Mouse (Mus musculus) limb, embryonic 13.5 days (tissue): ENCODE data around the gene Gadd45gip1. TPM values are rescaled to one million over a fixed set of nuclear protein-coding genes. Genes with fewer than 3 reads are reported as not detected.

Source experiments
- ATAC-seq: fragments of 200-750 bp; cut with Nextera tagmentation; 2 replicates; pipeline ENCODE4 v1.8.0; 2017; ENCODE audit warnings: low read depth, moderate number of reproducible peaks, moderate TSS enrichment; ENCODE audit not compliant: low FRiP score
- H3K27ac ChIP-seq: fragments of 300-500 bp; sonication (generic); 2 replicates; pipeline ENCODE4 v1.5.1; 2015; ENCODE audit warnings: inconsistent platforms, mild to moderate bottlenecking, moderate library complexity
- H3K27me3 ChIP-seq: fragments of 300-500 bp; sonication (generic); 2 replicates; pipeline ENCODE4 v1.6.1; 2015; ENCODE audit warnings: mild to moderate bottlenecking, inconsistent platforms
- H3K36me3 ChIP-seq: fragments of 300-500 bp; sonication (generic); 2 replicates; pipeline ENCODE4 v1.6.1; 2015; ENCODE audit warnings: inconsistent platforms, mild to moderate bottlenecking, moderate library complexity
- H3K4me1 ChIP-seq: fragments of 300-500 bp; sonication (generic); 2 replicates; pipeline ENCODE4 v1.6.1; 2015; ENCODE audit warnings: inconsistent platforms
- H3K4me2 ChIP-seq: fragments of 300-500 bp; sonication (generic); replicated peaks from 2 replicates; pipeline ENCODE4 v1.6.1; 2015; ENCODE audit warnings: inconsistent platforms, mild to moderate bottlenecking, moderate library complexity
- H3K4me3 ChIP-seq: fragments of 300-500 bp; sonication (generic); 2 replicates; pipeline ENCODE4 v1.5.1; 2015; ENCODE audit warnings: moderate library complexity, mild to moderate bottlenecking, inconsistent platforms
- H3K9ac ChIP-seq: fragments of 300-500 bp; sonication (generic); 2 replicates; pipeline ENCODE4 v1.6.1; 2015; ENCODE audit warnings: mild to moderate bottlenecking, inconsistent platforms
- H3K9me3 ChIP-seq: fragments of 300-500 bp; sonication (generic); 2 replicates; pipeline ENCODE4 v1.6.1; 2016; ENCODE audit warnings: inconsistent platforms
- WGBS: fragments of 180-500 bp; shearing (Covaris S2); methylation state at CpG from one replicate; pipeline ENCODE4 v1.1.7; 2015; 5-methylcytosine and 5-hydroxymethylcytosine counted together
- polyA plus RNA-seq: library from polyadenylated mRNA; unstranded; fragments of >200 nt; fragmentation: Nextera tagmentation; extraction: Ambion mirVana; gene quantifications from 2 replicates; pipeline ENCODE4 v1.2.1, GENCODE M21; 2015

The Gadd45gip1 gene
- 48.1 and 48.4 TPM in 2 replicates for polyA plus RNA-seq

DNA sequence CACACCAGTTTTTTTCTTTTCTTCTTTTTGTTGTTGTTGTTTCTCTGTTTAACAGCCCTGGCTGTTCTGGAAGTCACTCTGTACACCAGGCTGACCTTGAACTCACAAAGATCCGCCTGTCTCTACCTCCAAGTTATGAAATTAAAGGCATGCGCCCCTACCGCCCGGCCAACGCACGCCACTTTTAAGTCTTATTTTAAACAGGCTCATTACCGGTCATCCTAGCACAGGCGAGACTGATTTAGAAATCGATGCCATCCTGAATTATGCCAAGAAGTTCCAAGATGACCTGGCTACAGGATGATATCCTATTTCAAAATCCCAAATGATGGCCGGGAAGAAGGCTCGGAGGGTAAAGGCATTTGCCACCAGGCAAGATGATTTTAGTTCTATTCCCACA lies at the start of gene Gadd45gip1:
Gadd45gip1 (plus strand) TSS at position 33 of the 400 bp plus-strand sequence.
- 76% methylated on average over 11 of the region's 11 CpGs for WGBS
- Histone ChIP-seq H3K9me3 (no peaks in the 10 kb centered on the region), H3K9ac (peak within 1 kb of the TSS; percentile 98), H3K27ac (peak within 1 kb of the TSS; percentile 96), H3K4me2 (peak within 1 kb of the TSS; percentile 63), H3K36me3 (peaks cover 33% of the 10 kb centered on the region), H3K4me3 (peak within 1 kb of the TSS; percentile 93), H3K27me3 (no peaks in the 10 kb centered on the region), H3K4me1 (peaks cover 33% of the 10 kb centered on the region)
- no peak for ATAC-seq

DNA sequence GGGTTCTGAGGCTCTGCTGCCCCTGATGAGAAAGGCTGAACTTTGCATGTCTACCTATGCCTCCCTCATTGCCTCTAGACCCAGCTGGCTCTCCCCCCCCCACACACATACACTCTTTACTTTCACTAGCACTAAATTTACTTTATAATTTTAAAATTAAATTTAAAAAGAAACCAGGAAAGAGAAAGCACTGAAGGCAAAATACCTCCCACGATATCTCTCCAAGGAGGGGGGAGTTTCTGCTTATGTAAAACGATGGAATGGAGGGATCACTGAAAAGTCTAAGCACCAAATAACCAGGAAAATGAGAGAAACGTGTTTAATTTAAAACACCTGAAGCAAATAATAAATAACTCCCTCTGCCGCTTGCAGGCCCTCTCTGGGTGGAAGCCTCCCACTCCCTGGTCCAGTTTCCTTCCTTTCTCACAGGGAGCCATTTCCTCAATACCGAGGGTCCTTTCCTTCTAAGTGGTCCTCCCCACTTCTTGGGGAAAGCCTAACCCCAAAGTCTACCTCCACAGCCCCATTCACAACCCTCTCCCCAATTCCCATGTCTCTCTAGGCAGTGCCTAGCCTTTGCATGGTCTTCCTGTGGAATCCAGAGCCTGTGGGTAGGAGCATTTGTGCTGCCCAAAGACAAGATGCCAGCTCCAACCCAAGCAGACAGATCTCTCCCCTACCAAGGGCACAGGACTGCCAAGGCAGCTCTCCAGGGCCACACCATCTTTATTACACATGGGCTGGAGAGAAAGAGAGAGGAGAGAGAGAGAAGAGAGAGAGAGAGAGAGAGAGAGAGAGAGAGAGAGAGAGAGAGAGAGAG lies 49.4 kb upstream of the Gadd45gip1 start:
- H3K36me3 ChIP-seq = no peaks in the 10 kb centered on the region
- 18% methylated on average over 5 of the region's 5 CpGs for WGBS
- H3K27me3 ChIP-seq = peaks cover 96% of the 10 kb centered on the region
- peaks cover 99% of the 10 kb centered on the region for H3K4me1 ChIP-seq
- no peaks in the 10 kb centered on the region for H3K9me3 ChIP-seq
- peak overlapping the region; percentile 53 for H3K9ac ChIP-seq
- H3K27ac ChIP-seq = peak overlapping the region; percentile 70; the same call in 1 of the 2 replicates
- H3K4me2 ChIP-seq = peak overlapping the region; percentile 38
- ATAC-seq = no peak
- no peak overlapping the region for H3K4me3 ChIP-seq

DNA sequence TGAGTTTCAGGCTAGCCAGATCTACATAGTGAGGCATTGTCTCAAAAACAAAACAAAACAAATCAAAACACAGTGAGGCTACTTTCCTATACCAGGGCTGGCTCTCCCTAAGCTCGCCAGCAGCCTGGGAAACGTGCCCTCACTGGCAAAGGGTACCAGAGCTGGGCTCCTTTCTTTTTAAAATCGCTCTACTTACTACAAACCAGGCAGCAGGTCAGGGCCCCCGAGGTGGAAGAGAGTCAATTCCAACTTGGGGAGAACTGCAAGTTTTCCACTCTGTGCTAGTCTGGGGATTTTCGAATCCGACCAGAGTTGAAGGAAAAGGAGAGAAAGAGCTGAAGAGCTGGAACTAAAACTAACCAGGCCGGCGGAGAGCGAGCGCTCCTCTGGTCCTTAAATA lies 48.6 kb upstream of the Gadd45gip1 start:
- no peak overlapping the region for H3K4me3 ChIP-seq
- WGBS = 36% methylated on average over 10 of the region's 10 CpGs
- peaks cover under 1% of the 10 kb centered on the region; the same call in 1 of the 2 replicates for H3K36me3 ChIP-seq
- no peaks in the 10 kb centered on the region for H3K9me3 ChIP-seq
- ATAC-seq = no peak
- peaks cover 96% of the 10 kb centered on the region for H3K27me3 ChIP-seq
- H3K4me1 ChIP-seq = peaks cover 100% of the 10 kb centered on the region
- H3K9ac ChIP-seq = no peak overlapping the region
- peak overlapping the region; percentile 29; the same call in 1 of the 2 replicates for H3K27ac ChIP-seq
- peak overlapping the region; percentile 60; the same call in 1 of the 2 replicates for H3K4me2 ChIP-seq

DNA sequence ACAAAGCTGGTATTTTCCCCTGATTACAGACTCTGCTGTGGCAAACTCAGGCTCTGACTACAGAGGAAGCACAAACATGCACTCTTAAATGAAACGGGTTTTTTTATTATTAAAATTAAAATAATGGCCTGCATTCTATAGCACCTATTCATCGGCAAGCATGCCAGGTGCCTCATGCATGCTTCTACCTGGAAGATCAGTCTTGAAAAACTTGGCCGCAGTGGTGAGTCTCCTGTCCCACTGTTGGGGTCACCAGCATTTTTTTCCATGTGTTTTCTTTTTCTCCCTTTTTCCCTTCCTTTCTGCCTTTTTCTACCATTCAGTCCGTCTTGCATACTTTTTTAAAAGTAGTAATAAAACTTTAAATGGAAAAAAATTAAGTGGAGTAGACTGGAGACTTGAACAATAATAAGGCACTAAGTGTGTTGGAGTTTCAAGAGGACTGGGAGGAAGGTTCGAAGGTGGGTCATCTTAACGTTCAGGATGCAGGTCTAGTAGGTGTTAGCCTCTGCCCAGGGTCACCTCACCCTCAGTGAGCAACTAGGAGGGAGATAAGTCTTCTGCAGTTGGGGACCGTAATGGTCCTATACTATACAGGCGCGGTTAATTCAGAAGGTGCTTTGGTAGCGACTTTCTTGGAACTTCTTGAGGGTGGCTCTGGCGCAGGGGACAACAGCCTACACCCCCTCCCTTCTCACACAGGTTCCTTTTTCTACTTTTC lies 48.0 kb upstream of the Gadd45gip1 start:
- Histone ChIP-seq H3K36me3 (peaks cover 4% of the 10 kb centered on the region; the same call in 1 of the 2 replicates), H3K27me3 (peaks cover 96% of the 10 kb centered on the region), H3K27ac (no peak overlapping the region), H3K4me1 (peaks cover 100% of the 10 kb centered on the region), H3K9ac (peak overlapping the region; percentile 63; the same call in 1 of the 2 replicates), H3K9me3 (no peaks in the 10 kb centered on the region), H3K4me3 (0 out of 2 replicates have a peak overlapping the region, but pooled peaks have one; percentile 2), H3K4me2 (peak overlapping the region; percentile 60)
- ATAC-seq = no peak
- WGBS = 23% methylated on average over 11 of the region's 11 CpGs

DNA sequence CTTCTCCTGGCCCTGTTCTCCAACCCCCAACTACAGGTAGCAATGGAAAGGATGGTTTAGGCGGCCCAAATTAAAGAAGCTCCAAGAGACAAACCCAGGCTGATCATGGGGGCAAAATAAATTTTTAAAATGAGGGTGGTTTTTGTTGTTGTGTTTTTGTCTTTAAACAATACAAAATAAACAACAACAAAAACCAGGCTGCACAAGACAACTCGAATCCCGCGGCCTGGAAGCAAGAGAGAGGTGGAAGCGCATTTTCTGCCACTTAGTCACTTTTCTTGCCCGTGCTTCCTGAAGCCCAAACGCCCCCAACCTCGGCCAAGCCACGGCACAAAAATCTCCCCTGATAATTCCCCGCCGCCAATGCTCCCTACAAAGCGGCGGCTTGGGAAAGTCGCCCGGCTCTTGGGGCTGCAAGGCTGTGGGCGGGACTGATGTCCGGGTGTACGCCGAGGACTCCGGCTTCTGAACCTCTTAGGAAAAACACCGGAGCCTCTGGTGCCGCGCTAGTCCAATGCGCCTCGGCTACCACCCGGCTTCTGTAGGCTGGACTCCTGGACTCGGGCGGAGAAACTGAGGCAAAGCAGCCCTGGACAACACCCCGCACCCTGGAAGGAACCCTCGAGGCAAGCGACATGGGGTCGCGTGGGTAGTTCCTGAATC lies 47.3 kb upstream of the Gadd45gip1 start:
- H3K9me3 ChIP-seq = no peaks in the 10 kb centered on the region
- H3K27ac ChIP-seq = no peak overlapping the region; the same call in 1 of the 2 replicates
- peaks cover 96% of the 10 kb centered on the region for H3K27me3 ChIP-seq
- peak overlapping the region; percentile 34 for H3K4me3 ChIP-seq
- no peak for ATAC-seq
- peak overlapping the region; percentile 63 for H3K9ac ChIP-seq
- H3K4me2 ChIP-seq = peak overlapping the region; percentile 60
- 5% methylated on average over 33 of the region's 33 CpGs for WGBS
- peaks cover 4% of the 10 kb centered on the region; the same call in 1 of the 2 replicates for H3K36me3 ChIP-seq
- H3K4me1 ChIP-seq = peaks cover 100% of the 10 kb centered on the region

DNA sequence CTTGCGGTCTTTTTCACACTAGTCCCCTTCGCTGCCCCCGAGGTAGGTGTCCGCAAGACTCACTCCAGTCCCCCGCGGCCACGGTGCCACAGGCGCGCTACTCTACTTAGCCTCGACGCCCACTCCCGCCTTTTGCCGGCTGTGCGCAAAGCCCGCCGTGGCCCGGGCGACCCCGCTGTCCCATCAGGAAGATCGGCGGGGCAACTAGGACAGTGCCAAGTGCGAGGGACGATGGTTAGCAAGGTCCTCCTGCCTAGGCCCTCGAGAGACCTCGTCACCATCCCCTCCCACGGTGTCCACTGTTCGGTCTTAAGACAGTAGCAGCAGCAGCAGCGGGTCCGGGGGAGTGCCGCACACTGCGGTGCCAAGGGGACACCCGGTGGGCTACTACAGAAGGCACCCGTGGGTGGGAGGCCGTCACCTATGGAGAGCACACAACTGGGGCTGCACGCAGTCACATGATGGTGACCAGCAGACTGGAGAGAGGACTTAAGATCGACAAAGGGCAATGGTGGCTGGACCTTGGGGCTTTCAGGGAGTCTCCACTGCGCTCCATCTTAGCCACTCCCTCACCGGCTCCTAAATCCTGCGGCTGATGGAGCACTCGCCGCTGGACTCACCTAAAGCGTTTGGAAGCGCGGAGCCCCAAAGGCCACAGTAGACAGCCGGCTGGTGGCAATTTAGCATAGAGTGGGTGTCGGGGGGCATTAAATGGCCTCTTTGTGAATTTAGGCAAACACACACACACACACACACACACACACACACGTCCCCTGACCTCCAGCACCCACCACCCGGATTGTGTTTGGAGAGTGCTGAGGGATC lies 46.4 kb upstream of the Gadd45gip1 start:
- 7% methylated on average over 48 of the region's 48 CpGs for WGBS
- no peak for ATAC-seq
- peak overlapping the region; percentile 60 for H3K4me2 ChIP-seq

DNA sequence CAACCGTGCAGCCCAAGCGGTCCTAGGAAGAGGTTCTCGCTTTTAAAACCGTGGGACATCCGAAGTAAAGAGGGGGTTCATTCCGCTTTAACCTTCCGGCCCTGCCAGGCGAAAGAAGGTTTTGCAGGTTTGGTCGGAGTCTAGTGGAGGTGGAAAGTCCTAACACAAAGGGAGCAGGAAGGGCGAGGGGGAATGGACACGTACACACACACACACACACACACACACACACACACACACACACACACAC lies 45.9 kb upstream of the Gadd45gip1 start:
- H3K36me3 ChIP-seq = peaks cover 4% of the 10 kb centered on the region; the same call in 1 of the 2 replicates
- peak overlapping the region; percentile 34 for H3K4me3 ChIP-seq
- H3K9me3 ChIP-seq = no peaks in the 10 kb centered on the region
- peak overlapping the region; percentile 63; the same call in 1 of the 2 replicates for H3K9ac ChIP-seq
- no peak for ATAC-seq
- peaks cover 96% of the 10 kb centered on the region for H3K27me3 ChIP-seq
- H3K4me2 ChIP-seq = peak overlapping the region; percentile 60
- H3K27ac ChIP-seq = no peak overlapping the region
- peaks cover 100% of the 10 kb centered on the region for H3K4me1 ChIP-seq
- 11% methylated on average over 11 of the region's 11 CpGs for WGBS

More for the DNA sequence above, 46.4 kb upstream of the Gadd45gip1 start:
- no peaks in the 10 kb centered on the region for H3K9me3 ChIP-seq
- peaks cover 100% of the 10 kb centered on the region for H3K4me1 ChIP-seq
- peaks cover 4% of the 10 kb centered on the region; the same call in 1 of the 2 replicates for H3K36me3 ChIP-seq
- no peak overlapping the region for H3K27ac ChIP-seq
- peak overlapping the region; percentile 34 for H3K4me3 ChIP-seq
- peaks cover 96% of the 10 kb centered on the region for H3K27me3 ChIP-seq
- H3K9ac ChIP-seq = peak overlapping the region; percentile 63

DNA sequence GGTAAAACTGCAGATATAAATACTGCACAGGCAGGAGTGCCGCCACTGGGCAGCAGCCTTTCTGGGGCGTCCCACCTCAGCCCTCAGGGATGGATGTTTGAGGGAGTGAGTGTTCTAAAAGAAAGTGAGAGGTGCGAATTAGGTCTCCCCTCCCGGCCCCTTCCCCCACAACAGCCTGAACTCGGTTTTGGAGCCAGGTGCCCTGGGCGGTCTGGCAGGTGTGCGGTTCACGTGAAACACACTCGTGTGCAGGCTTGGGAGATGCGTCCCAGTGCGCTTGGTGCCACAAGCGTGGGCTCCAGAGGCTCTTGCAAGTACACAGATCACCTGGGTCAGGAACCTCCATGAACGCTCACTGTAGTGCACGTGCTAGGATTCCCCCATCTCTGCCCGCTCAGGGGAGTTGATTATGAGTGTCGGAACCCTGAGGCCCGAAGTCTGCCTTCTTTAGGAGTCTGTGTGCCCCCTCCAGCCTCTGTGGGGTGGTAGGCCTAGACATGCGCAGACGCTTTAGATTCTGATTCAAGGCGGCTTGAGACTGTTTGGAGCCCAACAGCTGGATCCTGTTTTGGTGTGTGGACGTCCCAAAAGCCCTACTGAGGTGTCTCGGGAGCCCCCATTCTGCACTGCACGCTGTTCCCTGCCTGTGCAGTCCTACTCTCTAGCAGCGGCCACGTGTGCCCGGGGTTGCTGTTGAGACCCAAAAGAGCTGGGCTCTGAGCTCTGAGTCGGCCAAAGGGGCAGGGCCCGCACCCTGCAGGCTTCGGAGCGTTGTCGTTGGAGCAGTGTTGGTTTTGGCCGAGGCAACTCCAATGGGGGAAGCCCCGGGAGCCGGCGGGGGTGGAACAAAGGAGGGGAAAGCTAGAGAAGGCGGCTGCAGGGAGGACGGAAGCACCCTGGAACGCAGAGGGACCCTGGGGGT lies 45.3 kb upstream of the Gadd45gip1 start:
- H3K4me2 ChIP-seq = peak overlapping the region; percentile 60
- ATAC-seq = 0 out of 2 replicates have a peak, but pooled peaks have one; percentile 26
- H3K4me3 ChIP-seq = peak overlapping the region; percentile 34
- H3K9me3 ChIP-seq = no peaks in the 10 kb centered on the region
- H3K27me3 ChIP-seq = peaks cover 96% of the 10 kb centered on the region
- 10% methylated on average over 38 of the region's 38 CpGs for WGBS
- peak overlapping the region; percentile 54 for H3K9ac ChIP-seq
- peaks cover 100% of the 10 kb centered on the region for H3K4me1 ChIP-seq
- peaks cover 4% of the 10 kb centered on the region; the same call in 1 of the 2 replicates for H3K36me3 ChIP-seq
- H3K27ac ChIP-seq = no peak overlapping the region

DNA sequence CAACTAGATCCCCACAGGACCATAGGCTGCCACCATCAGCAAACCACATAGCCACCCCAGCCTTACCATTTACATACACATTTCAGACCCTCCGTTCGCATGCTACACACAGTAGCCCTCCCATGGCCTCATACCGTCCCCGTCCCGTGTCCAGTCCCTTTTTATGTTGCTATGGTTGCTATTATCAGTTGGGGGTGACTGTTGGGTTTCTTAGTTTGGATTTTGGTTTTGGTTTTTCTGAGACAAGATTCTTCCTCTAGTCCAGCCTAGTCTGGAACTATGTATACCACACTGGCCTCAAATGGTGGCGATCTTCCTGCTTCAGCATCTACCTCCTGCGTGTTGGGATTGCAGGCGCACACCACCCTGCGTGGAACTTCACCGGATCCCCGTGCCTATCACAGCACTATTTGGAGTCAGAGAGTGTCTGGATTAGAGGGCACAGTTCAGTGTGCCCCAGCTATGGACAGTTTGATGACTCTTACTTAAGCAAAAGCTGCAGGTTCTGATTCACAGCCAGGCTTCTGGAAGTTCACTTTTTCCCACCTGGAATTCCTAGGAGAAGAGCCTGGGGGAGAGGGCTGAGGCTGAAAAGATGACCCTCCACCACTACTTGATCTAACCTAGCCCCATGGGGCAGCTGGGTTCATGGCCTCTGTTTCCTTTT lies 44.4 kb upstream of the Gadd45gip1 start:
- H3K9me3 ChIP-seq = no peaks in the 10 kb centered on the region
- peaks cover 4% of the 10 kb centered on the region; the same call in 1 of the 2 replicates for H3K36me3 ChIP-seq
- H3K27me3 ChIP-seq = peaks cover 94% of the 10 kb centered on the region
- H3K9ac ChIP-seq = peak overlapping the region; percentile 54; the same call in 1 of the 2 replicates
- H3K4me1 ChIP-seq = peaks cover 98% of the 10 kb centered on the region
- no peak for ATAC-seq
- peak overlapping the region; percentile 34 for H3K4me3 ChIP-seq
- no peak overlapping the region for H3K27ac ChIP-seq
- H3K4me2 ChIP-seq = peak overlapping the region; percentile 60
- WGBS = 25% methylated on average over 11 of the region's 11 CpGs
